Mouse (Mus musculus): ENCODE measurements at regions not wholly inside any gene's neighbourhood (a gene's known extent, or its start where the extent isn't known, plus 50 kb on each side); places are given as distances from the start of the nearest gene placed in this dataset.

GRCm38 (mm10) chr3:115788525-115788924, 73.7 kb upstream of the S1pr1 start:
- no peak for TF ChIP-seq POLR2A (IDR thresholded peaks at IDR 0.05; ENCODE audit: borderline replicate concordance, low read depth, low read length)
- TF ChIP-seq CTCF (IDR thresholded peaks at IDR 0.05; ENCODE audit: low read depth, low read length): no peak
- Histone ChIP-seq H3K4me3 (ENCODE audit: insufficient read depth, low read length) (no peak overlapping the region), H3K4me1 (ENCODE audit: control insufficient read depth, insufficient read depth, low read length) (peaks cover 8% of the 10 kb centered on the region), H3K27ac (ENCODE audit: insufficient read depth, low read depth, low read length) (no peak overlapping the region)

GRCm38 (mm10) chr3:115789063-115789462, 74.2 kb upstream of the S1pr1 start:
- no peak overlapping the region for H3K4me3 ChIP-seq (ENCODE audit: insufficient read depth, low read length)
- TF ChIP-seq CTCF (IDR thresholded peaks at IDR 0.05; ENCODE audit: low read depth, low read length) (no peak), POLR2A (IDR thresholded peaks at IDR 0.05; ENCODE audit: borderline replicate concordance, low read depth, low read length) (no peak)
- peaks cover 10% of the 10 kb centered on the region for H3K4me1 ChIP-seq (ENCODE audit: control insufficient read depth, insufficient read depth, low read length)
- H3K27ac ChIP-seq (ENCODE audit: insufficient read depth, low read depth, low read length): peak overlapping the region; percentile 37

GRCm38 (mm10) chr3:115792606-115793005, 77.7 kb upstream of the S1pr1 start:
- Histone ChIP-seq H3K4me1 (ENCODE audit: control insufficient read depth, insufficient read depth, low read length) (peaks cover 10% of the 10 kb centered on the region), H3K4me3 (ENCODE audit: insufficient read depth, low read length) (no peak overlapping the region), H3K27ac (ENCODE audit: insufficient read depth, low read depth, low read length) (no peak overlapping the region)
- TF ChIP-seq POLR2A (IDR thresholded peaks at IDR 0.05; ENCODE audit: borderline replicate concordance, low read depth, low read length): no peak
- no peak for TF ChIP-seq CTCF (IDR thresholded peaks at IDR 0.05; ENCODE audit: low read depth, low read length)

GRCm38 (mm10) chr3:115793344-115794059, 78.6 kb upstream of the S1pr1 start:
- Histone ChIP-seq H3K4me3 (ENCODE audit: insufficient read depth, low read length) (no peak overlapping the region), H3K4me1 (ENCODE audit: control insufficient read depth, insufficient read depth, low read length) (peaks cover 9% of the 10 kb centered on the region), H3K27ac (ENCODE audit: insufficient read depth, low read depth, low read length) (no peak overlapping the region)
- TF ChIP-seq POLR2A (IDR thresholded peaks at IDR 0.05; ENCODE audit: borderline replicate concordance, low read depth, low read length) (no peak), CTCF (IDR thresholded peaks at IDR 0.05; ENCODE audit: low read depth, low read length) (no peak)

GRCm38 (mm10) chr3:115799326-115799725, 84.5 kb upstream of the S1pr1 start:
- no peak for TF ChIP-seq CTCF (IDR thresholded peaks at IDR 0.05; ENCODE audit: low read depth, low read length)
- no peak for TF ChIP-seq POLR2A (IDR thresholded peaks at IDR 0.05; ENCODE audit: borderline replicate concordance, low read depth, low read length)
- no peak overlapping the region for H3K4me3 ChIP-seq (ENCODE audit: insufficient read depth, low read length)
- 0 out of 2 replicates have a peak, but pooled peaks cover 2% of the 10 kb centered on the region for H3K4me1 ChIP-seq (ENCODE audit: control insufficient read depth, insufficient read depth, low read length)
- H3K27ac ChIP-seq (ENCODE audit: insufficient read depth, low read depth, low read length): no peak overlapping the region

- Histone ChIP-seq H3K4me1 (ENCODE audit: control insufficient read depth, insufficient read depth, low read length) (0 out of 2 replicates have a peak, but pooled peaks cover 2% of the 10 kb centered on the region), H3K4me3 (ENCODE audit: insufficient read depth, low read length) (no peak overlapping the region), H3K27ac (ENCODE audit: insufficient read depth, low read depth, low read length) (no peak overlapping the region)
- TF ChIP-seq POLR2A (IDR thresholded peaks at IDR 0.05; ENCODE audit: borderline replicate concordance, low read depth, low read length) (no peak), CTCF (IDR thresholded peaks at IDR 0.05; ENCODE audit: low read depth, low read length) (no peak)
Measured at GRCm38 (mm10) chr3:115799981-115800380, 85.1 kb upstream of the S1pr1 start.

GRCm38 (mm10) chr3:115800873-115801272, 86.0 kb upstream of the S1pr1 start:
- TF ChIP-seq POLR2A (IDR thresholded peaks at IDR 0.05; ENCODE audit: borderline replicate concordance, low read depth, low read length) (no peak), CTCF (IDR thresholded peaks at IDR 0.05; ENCODE audit: low read depth, low read length) (no peak)
- Histone ChIP-seq H3K4me3 (ENCODE audit: insufficient read depth, low read length) (no peak overlapping the region), H3K4me1 (ENCODE audit: control insufficient read depth, insufficient read depth, low read length) (0 out of 2 replicates have a peak, but pooled peaks cover 2% of the 10 kb centered on the region), H3K27ac (ENCODE audit: insufficient read depth, low read depth, low read length) (no peak overlapping the region)

- Histone ChIP-seq H3K4me3 (ENCODE audit: insufficient read depth, low read length) (no peak overlapping the region), H3K27ac (ENCODE audit: insufficient read depth, low read depth, low read length) (no peak overlapping the region), H3K4me1 (ENCODE audit: control insufficient read depth, insufficient read depth, low read length) (0 out of 2 replicates have a peak, but pooled peaks cover 2% of the 10 kb centered on the region)
- TF ChIP-seq CTCF (IDR thresholded peaks at IDR 0.05; ENCODE audit: low read depth, low read length) (no peak), POLR2A (IDR thresholded peaks at IDR 0.05; ENCODE audit: borderline replicate concordance, low read depth, low read length) (no peak)
Measured at GRCm38 (mm10) chr3:115801581-115802200, 85.9 kb upstream of the Dph5 start.

GRCm38 (mm10) chr3:115804616-115805015, 83.0 kb upstream of the Dph5 start:
- Histone ChIP-seq H3K27ac (ENCODE audit: insufficient read depth, low read depth, low read length) (no peak overlapping the region), H3K4me1 (ENCODE audit: control insufficient read depth, insufficient read depth, low read length) (no peaks in the 10 kb centered on the region), H3K4me3 (ENCODE audit: insufficient read depth, low read length) (no peak overlapping the region)
- TF ChIP-seq CTCF (IDR thresholded peaks at IDR 0.05; ENCODE audit: low read depth, low read length) (no peak), POLR2A (IDR thresholded peaks at IDR 0.05; ENCODE audit: borderline replicate concordance, low read depth, low read length) (no peak)

- Histone ChIP-seq H3K27ac (ENCODE audit: insufficient read depth, low read depth, low read length) (no peak overlapping the region), H3K4me3 (ENCODE audit: insufficient read depth, low read length) (no peak overlapping the region), H3K4me1 (ENCODE audit: control insufficient read depth, insufficient read depth, low read length) (no peaks in the 10 kb centered on the region)
- TF ChIP-seq CTCF (IDR thresholded peaks at IDR 0.05; ENCODE audit: low read depth, low read length) (no peak), POLR2A (IDR thresholded peaks at IDR 0.05; ENCODE audit: borderline replicate concordance, low read depth, low read length) (no peak)
Measured at GRCm38 (mm10) chr3:115807032-115807431, 80.6 kb upstream of the Dph5 start.

Data from bone marrow macrophage, adult 2 months (primary cell).